Mouse (Mus musculus) bone marrow, adult 2 months (tissue): ENCODE results near the gene Pawr. TPM values are rescaled to one million over a fixed set of nuclear protein-coding genes. Genes with fewer than 3 reads are reported as not detected.

Experiments
- H3K27ac ChIP-seq: fragments of 200-500 bp; 2 replicates; pipeline ENCODE4 v1.5.1; 2012; ENCODE audit warnings: low read depth, mild to moderate bottlenecking, control low read depth, inconsistent platforms, low read length; ENCODE audit not compliant: control insufficient read depth, poor library complexity, insufficient read depth
- H3K4me1 ChIP-seq: fragments of 200-500 bp; 2 replicates; pipeline ENCODE4 v1.6.1; 2011; ENCODE audit warnings: low read length; ENCODE audit not compliant: control insufficient read depth, insufficient read depth
- H3K4me3 ChIP-seq: fragments of 200-500 bp; replicated peaks from 2 replicates; pipeline ENCODE3; 2011; ENCODE audit warnings: mild to moderate bottlenecking, low read depth, low read length, control low read depth; ENCODE audit not compliant: control insufficient read depth
- CTCF ChIP-seq: fragments of 200-500 bp; IDR thresholded peaks from 2 replicates; pipeline ENCODE4 v1.5.1; 2011; ENCODE audit warnings: low read length, control low read depth; ENCODE audit not compliant: control insufficient read depth, insufficient read depth
- POLR2A ChIP-seq: fragments of 200-500 bp; IDR thresholded peaks from 2 replicates; pipeline ENCODE4 v1.6.1; 2011; ENCODE audit warnings: low read depth, mild to moderate bottlenecking, control low read depth, low read length, borderline replicate concordance; ENCODE audit not compliant: control insufficient read depth
- WGBS: fragments of 180-500 bp; shearing (Covaris S2); methylation state at CpG from one replicate; pipeline ENCODE4 v1.1.7; 2018; 5-methylcytosine and 5-hydroxymethylcytosine counted together
- polyA plus RNA-seq: library from polyadenylated mRNA; stranded (reverse); fragments of >200 nt; gene quantifications from 2 replicates; pipeline ENCODE4 v1.2.4, GENCODE M21; 2011; ENCODE audit warnings: low replicate concordance; ENCODE audit not compliant: missing spikeins, insufficient read depth, insufficient read length

Pawr gene
- polyA plus RNA-seq, 1 experiment: 6.8 TPM

DNA sequence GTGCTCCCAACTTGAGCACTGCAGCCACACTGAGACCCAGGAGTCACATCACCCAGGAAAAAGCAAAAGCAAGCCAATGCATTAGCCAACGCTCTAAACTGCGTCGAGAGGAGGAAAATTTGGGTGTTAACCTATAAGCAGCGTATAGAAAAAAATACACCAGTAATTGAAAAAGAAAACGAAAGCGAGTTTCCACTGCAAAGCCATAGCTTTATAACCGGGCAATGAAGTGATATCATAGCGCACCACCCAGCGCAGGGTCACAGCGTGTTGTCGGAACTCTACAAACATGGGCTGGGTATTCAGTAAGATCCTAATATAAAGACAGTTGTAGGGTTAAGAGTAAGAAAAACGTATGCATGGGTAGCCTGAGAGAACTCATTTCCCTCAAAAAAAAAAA, 2.9 kb upstream of the Pawr start:
- TF ChIP-seq POLR2A (no peak), CTCF (no peak)
- no peak overlapping the region for H3K4me3 ChIP-seq
- no peaks in the 10 kb centered on the region for H3K4me1 ChIP-seq
- no peak overlapping the region for H3K27ac ChIP-seq
- WGBS: 81% methylated on average over 12 of the region's 12 CpGs

DNA sequence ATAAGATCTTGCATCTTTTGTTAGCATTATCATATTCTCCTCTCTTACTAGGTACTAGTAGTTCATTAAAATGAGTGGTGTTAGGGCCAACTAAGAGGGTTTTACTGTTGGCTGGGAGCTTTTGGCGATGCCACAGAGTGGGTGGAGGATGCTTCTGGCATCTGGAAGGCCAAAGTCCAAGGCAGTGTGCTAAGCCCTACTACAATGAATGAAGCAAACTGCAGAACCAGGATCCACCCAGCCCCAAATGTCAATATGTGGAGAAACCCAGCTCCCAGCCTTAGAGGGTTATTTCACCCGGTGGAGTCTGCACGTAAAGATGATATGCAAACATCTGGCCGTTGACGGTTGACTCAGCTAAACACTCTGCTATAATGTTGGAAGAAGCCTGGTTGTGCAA, 2.1 kb upstream of the Pawr start:
- H3K27ac ChIP-seq: no peak overlapping the region
- WGBS: 84% methylated on average over 5 of the region's 5 CpGs

GRCm38 (mm10) chr10:108330964-108331363, 957 bp upstream of the Pawr start:
- no peaks in the 10 kb centered on the region for H3K4me1 ChIP-seq
- no peak overlapping the region for H3K27ac ChIP-seq
- no peak overlapping the region for H3K4me3 ChIP-seq
- WGBS: 21% methylated on average over 10 of the region's 10 CpGs
- TF ChIP-seq CTCF (no peak), POLR2A (no peak)

More for the DNA sequence above, 2.1 kb upstream of the Pawr start:
- H3K4me3 ChIP-seq: no peak overlapping the region
- no peak for TF ChIP-seq CTCF
- TF ChIP-seq POLR2A: no peak
- H3K4me1 ChIP-seq: no peaks in the 10 kb centered on the region

GRCm38 (mm10) chr10:108332571-108333541, 935 bp downstream of the Pawr start:
- H3K4me1 ChIP-seq: no peaks in the 10 kb centered on the region
- peak overlapping the region; percentile 1 for H3K4me3 ChIP-seq
- H3K27ac ChIP-seq: no peak overlapping the region
- WGBS: under 1% methylated on average over 126 of the region's 129 CpGs
- TF ChIP-seq CTCF: no peak
- no peak for TF ChIP-seq POLR2A

GRCm38 (mm10) chr10:108333642-108334041, 1.7 kb downstream of the Pawr start:
- Histone ChIP-seq H3K27ac (no peak overlapping the region), H3K4me3 (no peak overlapping the region), H3K4me1 (no peaks in the 10 kb centered on the region)
- 16% methylated on average over 12 of the region's 12 CpGs for WGBS
- TF ChIP-seq CTCF: no peak
- no peak for TF ChIP-seq POLR2A

DNA sequence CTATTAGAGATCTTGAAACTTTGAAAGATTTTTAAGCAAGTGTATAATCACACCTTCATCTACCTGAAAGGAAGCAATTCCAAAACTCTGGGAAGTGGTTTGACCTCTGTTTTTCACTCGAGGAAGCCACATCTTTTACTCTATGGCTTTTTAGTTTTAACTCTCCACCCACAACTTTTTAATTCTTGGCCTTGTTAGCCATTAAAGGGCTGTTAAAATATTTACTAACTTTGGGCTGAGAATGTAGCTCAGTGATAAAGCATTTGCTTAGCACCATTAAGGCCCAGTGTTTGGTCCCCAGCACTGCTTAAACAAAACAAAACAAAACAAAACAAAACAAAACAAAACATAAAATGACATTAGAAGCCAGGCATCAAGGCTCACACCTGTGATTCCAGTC, 2.2 kb downstream of the Pawr start:
- no peak overlapping the region for H3K4me3 ChIP-seq
- no peak overlapping the region for H3K27ac ChIP-seq
- WGBS: 30% methylated on average over 1 of the region's 1 CpGs
- no peaks in the 10 kb centered on the region for H3K4me1 ChIP-seq
- no peak for TF ChIP-seq CTCF
- TF ChIP-seq POLR2A: no peak

- H3K27ac ChIP-seq: no peak overlapping the region
- H3K4me3 ChIP-seq: no peak overlapping the region
- TF ChIP-seq POLR2A (no peak), CTCF (no peak)
- no peaks in the 10 kb centered on the region for H3K4me1 ChIP-seq
- WGBS: 78% methylated on average over 10 of the region's 10 CpGs
These were observed 3.9 kb downstream of the Pawr start for GRCm38 (mm10) chr10:108335736-108336292.

DNA sequence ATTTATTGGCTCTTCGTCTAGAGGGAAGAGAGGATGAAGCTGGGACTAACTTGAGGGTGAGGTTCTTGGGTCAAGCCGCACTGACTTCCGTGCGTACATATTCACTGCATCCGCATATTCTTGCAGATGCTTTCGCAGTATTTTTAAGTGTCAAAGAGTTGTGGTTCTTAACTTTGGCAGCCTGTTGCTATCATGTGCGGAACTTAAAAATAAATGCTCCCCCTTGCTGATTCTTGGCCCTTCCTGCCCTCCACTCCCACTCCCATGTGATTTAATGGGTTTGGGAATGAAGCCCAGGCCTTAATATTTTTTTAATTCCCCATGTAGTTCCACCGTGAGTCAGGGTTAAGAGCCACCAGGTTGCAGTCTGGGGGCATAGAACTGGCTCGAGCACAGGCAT, 4.7 kb downstream of the Pawr start:
- H3K4me1 ChIP-seq: no peaks in the 10 kb centered on the region
- H3K27ac ChIP-seq: no peak overlapping the region
- TF ChIP-seq POLR2A: no peak
- no peak for TF ChIP-seq CTCF
- 86% methylated on average over 9 of the region's 9 CpGs for WGBS
- no peak overlapping the region for H3K4me3 ChIP-seq
